Mouse (Mus musculus) spleen, adult 2 months (tissue): Measurements from ENCODE around the gene Myh14. TPM values are rescaled to one million over a fixed set of nuclear protein-coding genes. Genes with fewer than 3 reads are reported as not detected.

Source experiments
- DNase-seq, 2 experiments: peaks; one replicate each; pipeline versions ENCODE4 v3.0.0 to v3.0.0-alpha.2; 2012 to 2021; ENCODE audit warnings: low spot score in 2 of 2, low read depth in 1 of 2
- H3K27ac ChIP-seq: fragments of 200-500 bp; 2 replicates; pipeline ENCODE4 v1.5.1; 2012; ENCODE audit warnings: low read length, inconsistent platforms; ENCODE audit not compliant: insufficient read depth
- H3K27me3 ChIP-seq: fragments of 200-500 bp; 2 replicates; pipeline ENCODE4 v1.6.1; 2012; ENCODE audit warnings: mild to moderate bottlenecking, moderate library complexity, low read length, inconsistent platforms; ENCODE audit not compliant: control insufficient read depth, insufficient read depth
- H3K36me3 ChIP-seq: fragments of 200-500 bp; 2 replicates; pipeline ENCODE4 v1.6.1; 2012; ENCODE audit warnings: mild to moderate bottlenecking, low read length, inconsistent platforms; ENCODE audit not compliant: control insufficient read depth, insufficient read depth
- H3K4me1 ChIP-seq: fragments of 200-500 bp; 2 replicates; pipeline ENCODE4 v1.6.1; 2011; ENCODE audit warnings: inconsistent platforms; ENCODE audit not compliant: control insufficient read depth, insufficient read depth, insufficient read length
- H3K4me3 ChIP-seq: fragments of 200-500 bp; 2 replicates; pipeline ENCODE4 v1.5.1; 2011; ENCODE audit warnings: mild to moderate bottlenecking, inconsistent platforms; ENCODE audit not compliant: insufficient read depth, insufficient read length; ENCODE audit errors: extremely low read depth
- CTCF ChIP-seq: fragments of 200-500 bp; IDR thresholded peaks from 2 replicates; pipeline ENCODE4 v1.5.1; 2011; ENCODE audit warnings: mild to moderate bottlenecking, inconsistent platforms; ENCODE audit not compliant: insufficient read depth, insufficient read length, insufficient replicate concordance; ENCODE audit errors: extremely low read depth
- POLR2A ChIP-seq: fragments of 200-500 bp; IDR thresholded peaks from 2 replicates; pipeline ENCODE4 v1.6.1; 2011; ENCODE audit warnings: low read depth, low read length, inconsistent platforms
- WGBS: fragments of 180-500 bp; shearing (Covaris S2); methylation state at CpG from one replicate; pipeline ENCODE4 v1.1.7; 2018; 5-methylcytosine and 5-hydroxymethylcytosine counted together
- polyA plus RNA-seq: library from polyadenylated mRNA; depleted of rRNA; stranded (reverse); fragments of >200 nt; gene quantifications from 2 replicates; pipeline ENCODE4 v1.2.3, GENCODE M21; 2012

The Myh14 gene
- polyA plus RNA-seq, 1 experiment: 0.63 TPM

DNA sequence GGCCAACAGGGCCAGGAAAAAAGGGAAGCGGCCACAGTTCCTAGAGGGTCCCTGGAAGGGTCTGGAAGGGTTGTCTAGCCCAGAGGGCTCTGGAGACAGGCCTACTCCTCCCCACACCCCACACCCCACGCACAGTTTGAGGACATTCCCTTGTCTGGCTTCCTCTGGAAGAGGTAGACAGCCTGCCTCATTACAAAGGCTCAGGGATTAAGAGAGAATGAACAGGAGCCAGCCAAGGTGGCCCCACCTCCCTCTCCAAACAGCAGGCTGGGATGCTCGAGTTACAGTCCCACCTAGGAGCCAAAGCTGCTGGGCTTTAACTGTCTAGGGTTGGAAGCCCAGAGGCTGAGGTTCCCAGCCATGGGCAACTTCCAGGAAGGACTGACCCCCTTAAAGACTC is 8.1 kb downstream of the Myh14 start:
- no peak for TF ChIP-seq POLR2A
- TF ChIP-seq CTCF: no peak
- no peaks in the 10 kb centered on the region for H3K4me1 ChIP-seq
- H3K36me3 ChIP-seq: no peaks in the 10 kb centered on the region
- 34% methylated on average over 3 of the region's 3 CpGs for WGBS
- DNase-seq: no peak
- H3K4me3 ChIP-seq: no peak overlapping the region
- H3K27me3 ChIP-seq: no peaks in the 10 kb centered on the region
- H3K27ac ChIP-seq: no peak overlapping the region

GRCm38 (mm10) chr7:44662168-44662567 is 8.5 kb downstream of the Myh14 start:
- WGBS: 58% methylated on average over 8 of the region's 8 CpGs
- Histone ChIP-seq H3K27ac (no peak overlapping the region), H3K36me3 (no peaks in the 10 kb centered on the region), H3K4me1 (no peaks in the 10 kb centered on the region), H3K4me3 (no peak overlapping the region), H3K27me3 (no peaks in the 10 kb centered on the region)
- TF ChIP-seq POLR2A: no peak
- no peak for TF ChIP-seq CTCF
- no peak for DNase-seq

DNA sequence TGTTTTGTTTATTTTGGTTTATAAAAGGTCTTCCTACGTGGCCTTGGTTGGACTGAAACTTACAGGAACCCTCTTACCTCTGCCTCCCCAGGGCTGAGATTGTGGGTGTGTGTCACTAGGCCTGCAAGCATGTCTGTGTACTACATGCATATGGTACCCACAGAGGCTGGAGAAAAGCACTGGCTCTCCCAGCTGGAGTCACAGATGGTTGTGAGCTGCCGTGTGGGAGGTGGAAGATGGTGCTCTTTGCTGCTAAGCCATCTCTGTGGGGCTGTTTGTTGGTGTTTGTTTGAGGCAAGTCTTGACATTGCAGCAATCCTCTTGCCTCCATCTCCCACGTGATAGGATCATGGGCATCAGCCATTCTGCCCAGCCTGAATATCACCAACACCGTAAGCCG is 9.4 kb downstream of the Myh14 start:
- no peaks in the 10 kb centered on the region for H3K27me3 ChIP-seq
- no peaks in the 10 kb centered on the region for H3K36me3 ChIP-seq
- no peak for TF ChIP-seq POLR2A
- no peak for TF ChIP-seq CTCF
- H3K4me3 ChIP-seq: no peak overlapping the region
- H3K4me1 ChIP-seq: no peaks in the 10 kb centered on the region
- no peak overlapping the region for H3K27ac ChIP-seq
- 81% methylated on average over 5 of the region's 5 CpGs for WGBS
- DNase-seq: no peak

DNA sequence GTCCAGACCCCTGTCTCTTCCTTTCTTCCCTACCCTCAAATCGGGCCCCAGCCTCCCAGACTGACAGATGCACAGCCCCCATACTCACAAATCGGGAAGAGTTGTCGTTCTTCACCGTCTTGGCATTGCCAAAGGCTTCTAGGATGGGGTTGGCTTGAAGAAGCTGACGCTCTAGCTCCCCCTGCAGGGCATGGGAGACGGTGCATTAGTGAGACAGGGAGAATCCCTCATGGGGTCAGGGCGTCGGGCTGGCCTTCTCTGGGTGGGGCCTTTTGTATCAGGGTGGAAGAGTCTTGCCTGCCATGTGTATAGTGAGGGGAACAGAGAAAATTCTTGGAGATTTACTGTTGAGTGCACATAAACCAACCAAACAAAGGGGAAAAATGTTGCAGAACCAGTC is 15.1 kb downstream of the Myh14 start:
- no peak overlapping the region for H3K27ac ChIP-seq
- no peaks in the 10 kb centered on the region for H3K27me3 ChIP-seq
- TF ChIP-seq POLR2A (no peak), CTCF (peak; percentile 73; the same call in 1 of the 2 replicates)
- DNase-seq: peak; percentile 21 to 54
- 10% methylated on average over 8 of the region's 8 CpGs for WGBS
- H3K4me1 ChIP-seq: no peaks in the 10 kb centered on the region
- no peak overlapping the region for H3K4me3 ChIP-seq
- no peaks in the 10 kb centered on the region for H3K36me3 ChIP-seq

DNA sequence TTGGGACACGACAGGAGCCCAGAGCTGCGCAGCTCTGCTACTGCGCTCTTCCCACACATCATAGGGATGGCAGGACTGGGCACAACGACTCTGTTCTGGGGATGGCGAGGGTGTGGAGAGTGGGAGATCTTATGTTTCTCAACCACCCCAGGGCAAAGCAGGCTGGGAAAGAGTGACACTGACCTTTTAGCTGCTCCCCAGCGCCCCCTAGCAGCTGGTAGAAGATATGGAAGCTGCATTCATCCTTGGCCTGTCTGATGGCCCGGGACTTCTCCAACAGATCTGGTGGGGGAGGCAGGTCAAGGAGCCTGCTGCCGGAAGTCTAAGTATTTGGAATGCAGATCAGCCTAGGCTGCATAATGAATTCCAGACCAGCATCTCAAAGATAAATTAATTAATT is 16.9 kb downstream of the Myh14 start:
- no peaks in the 10 kb centered on the region for H3K36me3 ChIP-seq
- 53% methylated on average over 8 of the region's 8 CpGs for whole genome bisulfite sequencing
- no peaks in the 10 kb centered on the region for H3K4me1 ChIP-seq
- H3K27ac ChIP-seq: no peak overlapping the region
- no peak for TF ChIP-seq POLR2A
- peak; percentile 26; the same call in 1 of the 2 replicates for TF ChIP-seq CTCF
- H3K27me3 ChIP-seq: no peaks in the 10 kb centered on the region
- H3K4me3 ChIP-seq: no peak overlapping the region
- DNase-seq: no peak

DNA sequence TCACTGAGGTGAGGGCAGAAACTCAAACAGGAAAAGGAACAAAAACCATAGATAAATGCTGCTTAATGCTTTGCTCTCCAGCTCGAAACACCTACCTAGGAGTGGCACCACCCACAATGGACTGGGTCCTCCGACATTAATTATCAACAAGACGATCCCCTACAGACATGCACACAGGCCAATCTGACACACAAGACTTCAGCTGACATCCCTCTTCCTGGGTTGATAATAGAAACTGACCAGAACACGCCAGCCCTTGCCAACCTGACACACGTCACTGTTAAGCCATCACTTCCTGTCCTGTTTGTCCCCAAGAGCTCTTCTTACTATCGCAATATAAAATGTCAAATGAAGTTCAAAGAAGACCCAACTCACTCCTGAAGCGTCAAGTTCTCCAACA is 19.2 kb downstream of the Myh14 start:
- Histone ChIP-seq H3K4me1 (no peaks in the 10 kb centered on the region), H3K27me3 (no peaks in the 10 kb centered on the region), H3K27ac (no peak overlapping the region), H3K36me3 (no peaks in the 10 kb centered on the region), H3K4me3 (no peak overlapping the region)
- no peak for TF ChIP-seq POLR2A
- TF ChIP-seq CTCF: no peak
- 66% methylated on average over 7 of the region's 7 CpGs for WGBS
- no peak for DNase-seq

DNA sequence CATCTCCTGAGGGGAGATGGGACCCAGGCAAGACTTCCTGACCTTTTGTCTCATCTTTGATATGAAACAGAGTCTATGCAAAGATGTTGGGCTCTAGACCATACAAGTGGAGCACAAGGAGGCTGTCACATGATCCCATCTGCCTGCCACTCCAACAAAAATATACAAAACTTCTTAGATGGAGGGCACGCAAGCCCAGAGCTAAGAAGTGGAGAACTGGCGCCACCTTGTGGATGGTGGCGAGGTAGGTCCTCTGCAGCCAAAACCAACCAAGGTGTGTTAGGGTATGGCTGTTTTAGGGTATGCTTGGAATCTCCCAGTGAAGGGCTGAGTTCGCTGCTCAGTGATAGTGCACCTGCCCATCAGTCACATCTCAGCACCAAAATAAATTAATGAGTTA is 20.7 kb downstream of the Myh14 start:
- H3K36me3 ChIP-seq: no peaks in the 10 kb centered on the region
- no peak for TF ChIP-seq POLR2A
- peak; percentile 71; the same call in 1 of the 2 replicates for TF ChIP-seq CTCF
- no peaks in the 10 kb centered on the region for H3K27me3 ChIP-seq
- H3K4me3 ChIP-seq: no peak overlapping the region
- peak; percentile 17 to 53 for DNase-seq
- H3K4me1 ChIP-seq: no peaks in the 10 kb centered on the region
- no peak overlapping the region for H3K27ac ChIP-seq
- WGBS: 10% methylated on average over 4 of the region's 4 CpGs
